Mouse (Mus musculus) left cerebral cortex, adult 11 months (tissue): ENCODE data around the gene Ankfn1.

Experiments
- DNase-seq: peaks from one replicate; pipeline ENCODE4 v3.0.0; 2022; ENCODE audit warnings: low spot score

Gene Ankfn1

GRCm38 (mm10) chr11:89360895-89361294 lies 416.6 kb downstream of the Ankfn1 start:
- DNase-seq, result no peak

- no peak for DNase-seq
Observed at GRCm38 (mm10) chr11:89358546-89358945, 418.9 kb downstream of the Ankfn1 start.

- DNase-seq, result no peak
Observed at GRCm38 (mm10) chr11:89356479-89356878, 421.0 kb downstream of the Ankfn1 start.

GRCm38 (mm10) chr11:89356018-89356417 lies 421.4 kb downstream of the Ankfn1 start:
- DNase-seq, result no peak

GRCm38 (mm10) chr11:89340238-89340637 lies 437.2 kb downstream of the Ankfn1 start:
- DNase-seq, result no peak
